Mouse (Mus musculus): ENCODE data around the gene Alg6.

GRCm38 (mm10) chr4:99683941-99684340, 31.5 kb upstream of the Alg6 start:
- TF ChIP-seq POLR2A (IDR thresholded peaks at IDR 0.05; ENCODE audit: insufficient read length, low read depth) = no peak
- TF ChIP-seq E2F4 (IDR thresholded peaks at IDR 0.05; ENCODE audit: insufficient read depth) = no peak
- TF ChIP-seq POLR2AphosphoS2 (IDR thresholded peaks at IDR 0.05; ENCODE audit: insufficient read length, low read depth) = no peak
